Mouse (Mus musculus) CH12F3 (cell line): ENCODE measurements at regions not wholly inside any gene's neighbourhood (a gene's known extent, or its start where the extent isn't known, plus 50 kb on each side); places are given as distances from the start of the nearest gene placed in this dataset.

Source experiments
- in situ Hi-C: fragments of 300-500 bp; cut with MboI; formaldehyde crosslinking; loops from 2 replicates; pipeline ENCODE4 v1.14.3; 2020; ENCODE audit warnings: low sequenced_read_pairs

DNA sequence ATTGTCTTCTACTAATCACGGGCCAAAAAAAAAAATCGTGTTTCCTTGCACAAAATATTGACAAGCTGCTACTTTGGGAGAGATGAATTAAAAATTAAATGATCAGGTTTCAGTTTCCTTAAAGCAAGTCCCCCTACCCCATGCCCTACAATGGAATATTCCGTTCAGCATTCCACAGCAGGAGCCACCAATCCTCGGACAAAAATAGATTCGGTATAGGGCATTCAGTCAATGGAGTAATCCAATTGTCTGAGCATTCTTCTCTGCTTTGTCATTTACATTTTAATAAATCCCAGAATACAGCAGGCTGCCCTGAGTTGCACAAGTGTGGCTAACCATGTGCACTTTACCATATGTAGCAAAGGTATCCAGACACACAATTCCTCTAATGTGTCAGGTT lies 434.3 kb upstream of the Ubash3b start:
- in situ Hi-C loops: no loop called here

DNA sequence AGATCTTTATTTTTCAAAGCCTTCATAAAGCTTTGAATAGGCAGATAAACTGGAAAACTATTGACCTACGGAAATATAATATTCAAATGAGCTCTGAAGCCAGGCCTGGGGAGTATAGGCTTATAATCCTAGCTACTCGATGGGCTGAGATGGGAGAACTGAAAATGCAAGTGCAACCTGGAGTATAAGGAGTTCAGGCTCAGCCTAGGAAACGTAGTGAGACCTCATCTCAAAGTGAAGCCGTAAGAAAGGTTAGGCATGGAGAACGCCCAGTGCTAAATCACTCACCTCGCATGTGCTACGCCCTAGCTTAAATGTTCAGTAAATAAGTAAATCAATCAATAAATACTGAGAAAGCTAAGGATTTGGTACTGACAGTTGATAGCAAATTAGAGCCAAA lies 432.5 kb upstream of the Ubash3b start:
- in situ Hi-C loops: no loop called here

DNA sequence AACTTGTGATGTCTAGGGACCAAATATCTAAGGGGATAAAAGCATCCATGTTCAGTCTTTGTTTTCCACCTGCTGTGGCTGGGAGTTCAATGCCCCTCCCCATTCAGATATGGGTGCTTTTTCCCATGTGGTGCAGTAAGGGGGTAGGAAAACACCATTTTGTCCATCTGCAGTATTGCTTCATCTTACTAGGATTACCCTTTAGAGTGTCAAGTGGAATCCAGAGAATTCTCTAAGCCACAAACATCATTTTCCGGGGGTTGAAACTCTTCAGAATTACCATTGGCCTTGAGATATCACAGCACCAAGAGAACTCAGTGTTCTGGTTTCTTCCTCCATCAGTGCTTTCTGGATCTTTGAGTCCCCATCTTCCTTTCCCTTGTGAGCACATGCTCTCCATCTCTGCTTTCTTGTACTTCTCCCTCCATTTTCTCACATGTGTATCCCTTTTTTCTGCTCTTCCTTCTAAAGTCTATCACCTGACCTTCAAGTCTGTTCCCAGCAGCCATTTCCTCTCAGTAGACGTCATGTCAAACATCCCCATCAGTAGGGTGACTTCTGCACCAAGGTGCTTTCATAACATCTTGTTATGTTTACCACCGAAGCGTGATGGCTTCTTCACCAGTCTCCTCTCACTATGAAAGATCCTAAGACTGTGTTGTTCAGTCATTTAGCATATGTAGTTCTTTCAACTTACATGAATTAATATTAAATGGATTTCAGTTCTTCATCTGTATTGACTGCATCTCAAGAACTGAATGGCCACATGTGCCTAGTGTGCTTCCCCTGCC lies 431.6 kb upstream of the Ubash3b start:
- in situ Hi-C loops: no loop called here

DNA sequence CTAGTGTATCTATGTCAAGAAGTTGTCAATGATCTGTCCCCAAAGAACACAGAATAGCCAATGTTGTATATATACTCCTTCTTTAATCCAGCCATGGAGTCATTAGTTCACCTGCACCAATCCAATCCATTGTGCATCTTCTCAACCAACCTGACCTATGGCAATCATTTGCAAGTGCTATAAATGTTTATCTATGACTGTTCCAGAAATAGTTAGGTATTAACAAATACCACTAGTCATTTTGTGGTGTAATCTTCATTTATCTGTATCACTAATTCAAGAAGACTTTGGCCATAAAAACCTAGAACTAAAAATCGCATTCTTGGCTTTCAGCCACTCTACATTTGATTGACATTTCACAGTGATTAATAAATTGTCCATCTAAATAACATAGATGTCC lies 430.6 kb upstream of the Ubash3b start:
- in situ Hi-C loops: no loop called here

DNA sequence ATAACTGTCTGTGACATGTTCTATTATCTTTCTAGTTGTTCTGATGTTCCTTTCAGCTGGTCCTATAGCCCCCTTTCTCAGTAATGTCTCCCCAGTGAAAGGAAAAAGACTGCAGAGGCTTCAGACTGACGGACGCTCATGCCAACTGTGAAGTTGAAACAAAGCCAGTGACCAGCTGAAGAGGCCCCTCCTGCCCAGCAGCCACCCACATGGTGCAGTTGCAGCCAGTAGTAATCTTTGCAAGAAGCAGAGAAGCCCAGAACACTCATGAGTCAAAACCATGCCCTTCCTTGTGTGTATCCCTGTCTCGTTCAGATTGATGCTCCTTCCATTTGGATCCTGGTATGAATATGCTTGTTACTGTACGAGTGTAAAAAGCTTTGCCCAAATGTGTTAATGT lies 428.7 kb upstream of the Ubash3b start:
- in situ Hi-C loops: no loop called here

DNA sequence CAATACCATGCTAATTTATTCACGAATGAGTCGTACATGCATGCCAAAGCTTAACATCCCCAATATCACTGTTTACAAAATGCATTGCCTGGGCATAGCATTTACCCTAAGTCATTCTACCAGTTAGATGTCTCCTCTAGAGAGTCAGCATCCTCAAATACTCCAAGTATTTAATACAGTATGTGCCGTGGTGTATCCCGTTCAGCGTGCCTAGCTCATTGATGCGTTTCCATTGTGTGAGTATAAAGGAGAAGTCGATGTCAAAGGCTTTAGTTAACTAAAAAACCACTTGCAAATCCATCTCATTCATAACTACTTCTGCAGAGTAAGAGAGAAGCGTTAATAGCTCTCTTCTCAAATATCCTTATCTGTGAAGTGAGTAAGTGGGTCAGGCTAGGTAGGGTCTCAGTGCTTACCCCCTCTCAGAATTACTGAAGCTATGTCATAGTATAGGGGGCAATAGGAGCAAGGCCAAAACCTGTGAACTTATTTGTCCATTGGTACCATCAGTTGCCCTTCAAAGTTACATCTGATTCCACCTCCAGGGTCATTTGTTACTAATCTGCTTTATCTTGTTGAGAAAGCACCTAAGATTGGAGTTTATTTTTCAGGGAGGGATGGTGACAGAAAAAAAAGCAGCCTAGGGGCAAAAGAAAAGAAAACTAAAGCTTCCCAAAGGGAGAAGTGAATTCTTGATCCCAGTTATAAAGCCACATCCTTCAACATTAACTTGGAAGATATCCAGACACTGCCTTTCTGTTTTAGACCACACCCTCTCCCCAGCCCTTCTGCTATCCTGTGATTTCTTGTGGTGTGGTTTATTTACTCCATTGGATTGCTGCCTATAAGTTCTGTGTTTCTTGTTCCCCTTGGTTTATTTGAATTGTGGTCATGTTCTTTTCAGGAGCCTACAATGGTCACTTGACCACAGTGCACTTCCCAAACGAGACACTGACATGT lies 427.2 kb upstream of the Ubash3b start:
- in situ Hi-C loops: no loop called here

DNA sequence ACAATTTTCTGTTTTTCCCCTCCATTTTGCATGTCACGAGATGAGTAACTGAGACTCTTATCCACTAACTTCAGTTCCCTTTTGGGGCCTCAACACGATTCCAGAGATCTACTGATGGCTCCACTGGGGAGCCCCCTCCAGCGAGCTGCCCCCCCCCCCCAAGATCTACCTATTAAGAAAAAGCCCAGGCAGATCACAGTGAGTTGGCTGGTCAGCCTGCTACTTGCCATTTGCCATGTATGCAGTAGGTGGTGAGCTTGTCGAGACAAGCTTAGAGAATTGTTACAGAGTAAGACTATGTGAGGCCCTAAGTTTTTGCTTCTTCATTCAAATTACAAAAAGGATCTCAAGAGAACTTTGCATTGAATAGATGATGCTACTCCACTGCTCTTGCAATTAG lies 426.3 kb upstream of the Ubash3b start:
- in situ Hi-C loops: no loop called here

DNA sequence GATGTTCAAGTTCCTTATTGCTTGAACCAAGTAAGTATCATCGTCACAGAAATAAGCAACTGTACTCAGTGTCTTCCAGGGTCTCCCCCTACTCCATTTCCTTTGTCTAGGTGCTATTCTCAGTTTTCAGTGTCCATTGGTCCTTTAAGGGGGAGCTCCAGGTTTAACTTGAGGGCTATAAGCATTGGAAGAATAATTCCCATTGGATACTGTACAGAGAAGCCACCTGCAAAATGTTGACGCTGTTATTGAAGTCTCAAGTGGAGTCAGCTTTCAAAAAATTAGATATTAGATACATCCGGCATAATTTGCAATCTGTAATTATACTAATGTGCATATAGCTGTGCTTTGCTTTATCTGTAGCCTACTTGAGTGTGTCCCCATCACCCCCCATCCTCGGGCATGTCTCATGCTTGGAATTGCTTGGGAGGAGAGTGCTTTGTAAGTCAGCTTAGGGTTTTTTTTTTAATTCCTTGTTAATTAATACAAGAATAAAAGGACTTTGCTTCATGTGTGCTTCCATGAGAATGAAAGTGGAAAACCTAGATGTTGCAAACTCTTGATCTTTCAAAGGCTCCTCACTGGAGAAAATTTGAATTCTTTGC lies 425.6 kb upstream of the Ubash3b start:
- in situ Hi-C loops: no loop called here

DNA sequence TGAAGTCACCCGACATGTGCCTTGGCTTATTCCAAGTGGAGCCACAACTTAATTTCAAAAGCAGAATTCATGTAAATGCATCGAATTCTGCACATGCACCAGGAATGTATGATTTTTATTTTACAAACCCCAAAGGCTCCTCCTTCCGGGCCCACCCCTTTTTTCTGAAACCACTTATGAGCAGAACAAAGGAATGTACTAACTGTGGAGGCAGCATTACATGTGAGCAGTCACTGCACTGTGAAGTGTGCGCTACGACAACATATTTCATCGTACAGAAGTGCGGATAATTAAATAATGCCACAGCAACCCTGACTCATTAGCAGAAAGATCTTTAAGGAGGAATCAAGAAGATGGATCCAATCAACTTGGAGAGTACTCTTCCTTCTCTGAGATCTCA lies 424.8 kb upstream of the Ubash3b start:
- in situ Hi-C loops: no loop called here

DNA sequence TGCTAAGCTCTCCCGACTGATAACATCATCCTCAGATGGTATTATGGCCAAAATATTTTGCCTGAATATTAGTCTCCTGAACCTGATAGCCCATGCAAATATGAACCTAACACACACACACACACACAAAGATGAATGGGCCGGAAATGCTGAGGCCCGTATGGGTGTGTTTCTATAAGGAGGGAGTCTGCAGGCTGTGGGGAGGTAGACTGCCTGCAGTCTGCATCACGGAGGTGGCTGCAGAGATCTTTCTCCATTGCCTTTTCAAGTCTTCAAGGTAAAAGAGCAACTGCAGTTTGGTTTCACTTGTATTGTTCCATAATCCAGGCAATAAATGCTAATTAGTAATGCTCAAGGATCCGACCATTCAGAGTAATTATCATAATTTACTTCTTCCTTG lies 424.3 kb upstream of the Ubash3b start:
- in situ Hi-C loops: no loop called here

DNA sequence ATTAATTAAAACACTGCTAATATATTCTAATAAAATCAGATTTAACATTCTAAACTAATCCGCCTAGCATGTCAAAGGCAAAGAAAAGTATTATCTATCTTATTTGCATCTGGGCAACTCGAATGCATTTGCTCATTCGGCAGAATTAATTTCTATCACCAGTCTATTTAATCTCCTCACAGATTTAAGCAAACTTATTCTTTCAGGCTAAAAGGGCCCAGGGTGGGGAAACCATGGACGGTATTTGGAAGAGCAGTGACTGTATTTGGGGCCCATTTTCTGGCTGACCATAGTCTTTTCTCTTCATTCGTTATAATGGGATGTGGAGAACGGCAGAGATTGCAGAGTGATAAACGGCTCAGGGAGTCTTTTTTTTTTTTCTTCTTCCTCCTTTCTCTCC lies 423.5 kb upstream of the Ubash3b start:
- in situ Hi-C loops: no loop called here

DNA sequence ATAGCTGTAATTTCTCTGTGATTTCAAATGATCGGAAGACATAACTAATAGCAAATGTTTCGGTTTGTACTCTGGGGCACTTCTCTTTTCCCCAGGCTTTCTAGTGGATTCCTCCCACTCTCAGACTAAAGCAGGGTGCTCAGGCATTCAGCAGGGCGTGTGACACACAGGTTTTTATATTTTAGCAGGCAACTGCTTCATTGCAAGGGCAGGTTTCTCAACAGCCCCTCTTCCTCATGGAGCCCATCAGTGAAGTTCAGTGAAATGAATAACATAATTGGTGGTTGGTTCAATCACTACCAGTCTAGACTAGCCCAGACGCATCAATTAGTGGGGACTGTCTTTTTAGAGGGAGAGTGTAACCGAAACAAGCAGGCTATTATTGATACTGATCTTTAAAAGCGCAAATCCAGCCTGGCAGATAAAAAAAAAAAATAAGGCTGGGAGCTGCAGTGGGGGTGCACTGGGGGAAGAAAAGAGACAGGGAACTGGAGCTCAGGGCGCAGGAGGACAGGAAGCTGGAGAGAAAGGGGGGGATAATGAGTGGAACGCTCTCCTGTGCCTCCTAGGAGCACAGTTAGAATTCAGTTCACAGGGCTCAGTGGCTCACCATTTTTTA lies 422.3 kb upstream of the Ubash3b start:
- in situ Hi-C loops: no loop called here

DNA sequence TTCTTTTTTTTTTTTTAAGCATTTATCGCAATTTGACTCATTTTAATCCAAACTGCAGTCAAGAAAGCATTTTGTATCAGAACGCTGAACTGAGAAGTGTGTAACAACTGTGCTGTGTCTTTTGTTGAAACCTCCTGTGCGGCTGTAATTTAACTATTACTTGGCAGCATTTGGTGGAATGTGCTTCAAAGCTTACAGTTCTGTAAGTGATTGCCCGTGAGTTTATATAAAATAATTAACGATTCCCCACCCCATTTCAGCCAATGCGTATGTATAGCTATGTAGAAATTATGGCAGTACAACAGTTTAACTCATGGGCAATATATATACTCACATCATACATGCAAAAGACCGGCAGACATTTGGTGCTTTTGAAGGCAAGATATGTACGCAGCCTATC lies 421.8 kb upstream of the Ubash3b start:
- in situ Hi-C loops: no loop called here

DNA sequence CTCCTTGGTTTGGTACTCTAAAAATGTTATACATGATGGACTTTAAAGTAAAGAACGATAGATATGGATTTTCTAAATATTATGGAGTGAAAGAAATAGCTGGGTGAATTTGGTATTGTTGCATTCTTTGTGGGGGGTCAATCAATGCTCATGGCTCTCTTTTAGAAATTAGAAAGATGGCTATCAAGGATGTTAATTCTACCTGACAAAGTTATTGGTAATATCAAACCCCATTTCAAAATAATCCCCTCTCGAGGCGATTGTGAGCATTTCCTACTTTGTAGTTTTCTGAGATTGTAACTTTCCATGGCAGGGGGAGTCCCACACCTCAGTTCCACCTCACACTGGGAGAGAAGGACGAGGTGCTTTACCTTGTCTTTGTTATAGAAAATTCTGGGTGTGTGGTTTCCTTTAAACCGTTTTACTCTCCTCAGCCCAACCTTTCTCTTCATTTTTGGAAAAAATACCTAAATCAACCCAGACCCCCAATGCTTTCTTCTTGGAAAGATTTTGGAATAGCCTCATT lies 421.3 kb upstream of the Ubash3b start:
- in situ Hi-C loops: no loop called here

DNA sequence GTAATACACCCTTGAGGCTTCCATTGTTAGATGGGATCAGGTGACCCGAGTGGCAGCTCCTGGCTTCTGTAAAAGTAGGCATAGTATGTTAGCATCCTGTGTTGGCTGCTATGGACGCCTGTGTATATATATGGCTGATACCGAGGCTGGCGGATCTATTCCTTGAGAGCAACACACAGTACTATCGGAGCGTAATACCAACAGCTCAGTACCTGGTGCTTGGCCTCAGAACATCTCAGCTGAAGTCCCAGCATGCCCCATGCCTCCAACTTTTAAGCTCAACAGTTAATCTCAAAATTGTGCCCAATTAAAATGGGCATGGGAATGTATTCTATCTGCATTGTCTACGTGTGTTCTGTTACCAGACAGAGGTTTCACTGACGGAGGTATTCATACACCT lies 420.7 kb upstream of the Ubash3b start:
- in situ Hi-C loops: no loop called here

DNA sequence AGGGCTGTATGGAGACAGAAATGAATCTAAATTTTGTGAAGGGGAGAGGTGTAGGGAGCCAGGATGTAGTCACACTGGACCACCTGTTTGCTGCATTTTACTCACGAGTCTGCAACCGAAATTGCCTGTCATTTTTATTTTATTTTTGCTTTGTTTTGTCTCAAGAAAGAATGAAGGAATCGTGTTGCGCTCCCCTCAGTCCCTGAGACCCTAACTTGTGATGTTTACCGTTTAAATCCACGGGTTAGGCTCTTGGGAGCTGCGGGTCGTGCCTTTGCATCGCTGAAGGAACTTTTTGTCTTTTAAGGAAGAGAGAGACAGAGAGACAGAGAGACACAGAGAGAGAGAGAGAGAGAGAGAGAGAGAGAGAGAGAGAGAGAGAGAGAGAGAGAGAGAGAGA lies 420.2 kb upstream of the Ubash3b start:
- in situ Hi-C loops: no loop called here

DNA sequence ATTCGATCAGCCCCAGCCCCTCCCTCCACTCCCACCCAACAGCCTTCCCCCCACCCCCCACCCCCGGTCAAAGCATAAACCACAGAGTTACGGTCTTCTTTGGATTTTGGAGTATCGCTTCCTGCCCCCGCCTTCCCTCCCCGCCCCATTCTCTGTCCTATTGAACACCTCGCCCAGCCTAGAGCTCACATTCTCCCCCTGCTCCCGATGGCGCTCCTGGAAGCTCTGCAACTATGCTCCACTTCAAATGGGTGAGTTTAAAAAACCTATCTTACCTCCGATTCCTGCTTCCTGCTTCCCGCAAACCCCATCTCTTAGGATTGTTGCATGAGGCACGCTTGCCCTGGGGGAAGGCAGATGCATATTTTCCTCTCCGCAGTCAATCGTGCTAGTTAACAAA lies 419.7 kb upstream of the Ubash3b start:
- in situ Hi-C loops: no loop called here

DNA sequence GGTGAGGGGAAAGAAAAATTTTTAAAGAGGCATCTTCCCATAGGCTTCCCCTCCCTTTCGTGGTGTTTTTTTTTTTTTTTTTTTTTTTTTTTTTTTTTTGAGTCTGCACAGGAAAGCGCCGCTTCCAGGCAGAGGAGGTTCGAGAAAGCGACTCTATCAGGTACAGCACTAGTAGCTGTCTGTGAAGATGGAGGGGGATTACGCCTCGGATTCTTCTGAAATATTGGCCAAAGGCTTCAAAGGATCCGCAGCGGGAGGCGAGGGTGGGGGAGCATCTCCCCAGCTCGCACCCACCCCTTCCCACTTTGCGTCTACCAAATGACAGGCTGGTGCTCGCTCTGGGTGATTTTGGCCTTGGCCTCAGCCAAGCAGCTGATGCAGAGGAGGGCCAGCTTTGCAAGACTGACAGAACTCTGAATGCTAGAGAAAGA lies 419.1 kb upstream of the Ubash3b start:
- in situ Hi-C loops: no loop called here

DNA sequence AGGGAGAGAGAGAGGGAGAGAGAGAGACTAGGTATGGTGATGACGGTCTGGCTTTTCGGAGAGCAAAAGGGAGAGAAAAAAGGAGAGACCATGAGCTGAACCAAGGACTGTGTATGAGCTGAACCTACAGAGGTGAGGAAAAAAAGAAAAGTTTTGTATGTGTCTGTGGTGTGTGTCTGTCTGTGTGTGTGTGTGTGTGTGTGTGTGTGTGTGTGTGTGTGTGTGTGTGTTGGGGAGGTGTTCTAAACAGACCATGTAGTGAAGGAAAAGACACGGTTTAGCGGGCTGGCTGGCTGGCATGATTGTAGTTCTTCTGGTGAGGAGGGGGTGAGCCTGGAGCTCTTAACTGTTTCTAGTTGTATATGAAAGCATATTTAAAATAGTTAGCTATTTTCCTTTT lies 418.6 kb upstream of the Ubash3b start:
- in situ Hi-C loops: no loop called here

DNA sequence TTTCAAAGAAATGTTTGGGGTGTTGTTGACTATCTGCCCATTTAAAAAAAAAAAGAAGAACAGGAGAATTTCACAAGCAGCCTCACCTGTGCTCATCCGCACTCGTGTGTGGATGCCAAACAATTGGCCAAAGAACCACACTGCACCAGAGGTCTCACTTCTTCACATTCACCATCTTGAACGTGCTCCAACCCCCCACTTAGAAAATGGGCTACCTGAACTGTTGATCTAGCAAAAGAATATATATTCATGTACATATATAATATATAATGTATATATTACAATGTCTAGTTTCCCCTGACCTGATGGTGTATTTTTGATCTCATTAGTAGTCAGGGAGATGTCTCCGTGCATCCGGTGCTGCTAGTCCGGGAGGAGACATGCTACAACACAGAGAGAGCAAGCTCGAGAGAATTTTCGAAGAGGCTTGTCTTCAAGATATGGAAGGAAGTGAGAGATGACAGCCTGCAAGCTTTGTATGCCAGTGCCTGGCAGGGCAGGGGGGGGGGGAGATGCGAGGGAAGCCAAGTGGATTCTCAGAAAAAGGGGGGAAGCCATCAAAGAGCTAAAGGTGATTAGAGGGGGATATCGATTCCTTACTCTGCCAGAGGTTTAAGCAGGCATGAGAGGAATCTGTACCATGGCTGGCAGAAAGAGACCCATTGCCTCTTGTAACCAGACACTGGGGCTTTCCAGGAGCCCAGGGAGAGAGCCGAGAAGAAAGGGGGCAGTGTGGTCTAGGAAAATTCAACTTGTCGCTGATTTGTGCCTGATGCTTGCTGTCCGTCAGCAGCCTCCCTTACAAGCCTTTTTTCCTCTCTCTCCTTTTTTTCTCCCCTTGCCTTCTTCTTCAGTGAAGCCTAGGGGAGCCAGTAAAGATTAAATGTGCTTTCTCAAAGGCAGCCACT lies 417.9 kb upstream of the Ubash3b start:
- in situ Hi-C loops: no loop called here
